Mouse (Mus musculus) lung, postnatal 25 days (tissue): ENCODE data around the gene Slc9a3r1.

Experiments
- DNase-seq: peaks from one replicate; pipeline ENCODE4 v3.0.0; 2022; ENCODE audit warnings: low spot score

The Slc9a3r1 gene

DNA sequence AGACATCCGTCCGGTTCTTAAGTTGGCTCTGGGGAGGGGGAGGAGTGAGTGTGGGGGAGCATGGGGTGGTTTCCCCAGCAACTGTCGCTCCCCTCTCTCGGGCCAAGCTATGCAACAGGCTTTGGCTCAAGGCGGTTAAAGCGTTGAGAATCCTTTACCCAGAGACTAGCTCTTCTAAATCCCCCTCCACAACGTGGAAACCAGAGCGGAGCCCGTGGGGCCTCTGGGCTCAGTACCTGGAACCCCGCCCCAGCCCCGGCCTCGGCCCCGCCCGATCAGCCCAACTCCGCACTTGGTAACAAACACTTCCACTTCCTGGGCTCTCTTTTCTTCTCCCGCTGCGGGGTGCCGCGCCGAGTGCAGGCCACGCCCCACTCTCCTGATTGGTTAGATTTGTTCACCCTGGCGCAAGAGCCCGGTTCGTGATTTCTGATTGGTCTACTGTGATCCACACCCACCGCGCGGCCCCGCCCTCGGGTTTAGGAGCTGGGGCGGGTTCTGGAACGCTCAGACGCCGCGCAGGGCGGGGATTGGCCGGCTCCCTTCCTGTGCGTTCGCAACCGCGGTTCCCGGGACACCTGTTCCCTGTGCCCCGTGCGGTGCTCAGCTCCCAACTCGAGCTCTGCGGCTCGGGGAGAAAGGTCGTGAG is at the start of gene Slc9a3r1:
Slc9a3r1 (plus strand) TSS at position 510 of the 649 bp plus-strand sequence.
- peak; percentile 99 for DNase-seq

DNA sequence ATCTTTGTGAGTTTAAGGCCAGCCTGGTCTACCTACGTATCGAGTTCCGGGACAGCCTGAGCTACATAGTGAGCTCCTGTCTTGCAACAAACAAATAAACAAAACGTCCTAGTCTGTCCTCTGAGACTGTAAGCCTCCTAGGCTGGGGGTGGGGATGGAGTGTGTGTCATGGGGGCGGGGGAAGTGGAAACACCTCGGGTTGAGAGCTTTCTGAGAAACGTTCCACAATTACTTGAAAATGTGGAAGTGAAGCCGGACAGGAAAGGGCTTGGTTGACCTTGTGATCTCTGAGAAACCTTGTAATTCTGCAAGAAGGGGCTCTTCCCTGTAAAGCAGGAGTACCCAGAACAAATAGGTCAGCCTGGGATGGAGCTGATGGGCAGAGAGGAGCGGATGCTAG is 43.7 kb upstream of the Slc9a3r1 start:
- no peak for DNase-seq

- DNase-seq, result no peak
Measured at GRCm38 (mm10) chr11:115128483-115128882, 34.7 kb upstream of the Slc9a3r1 start.

DNA sequence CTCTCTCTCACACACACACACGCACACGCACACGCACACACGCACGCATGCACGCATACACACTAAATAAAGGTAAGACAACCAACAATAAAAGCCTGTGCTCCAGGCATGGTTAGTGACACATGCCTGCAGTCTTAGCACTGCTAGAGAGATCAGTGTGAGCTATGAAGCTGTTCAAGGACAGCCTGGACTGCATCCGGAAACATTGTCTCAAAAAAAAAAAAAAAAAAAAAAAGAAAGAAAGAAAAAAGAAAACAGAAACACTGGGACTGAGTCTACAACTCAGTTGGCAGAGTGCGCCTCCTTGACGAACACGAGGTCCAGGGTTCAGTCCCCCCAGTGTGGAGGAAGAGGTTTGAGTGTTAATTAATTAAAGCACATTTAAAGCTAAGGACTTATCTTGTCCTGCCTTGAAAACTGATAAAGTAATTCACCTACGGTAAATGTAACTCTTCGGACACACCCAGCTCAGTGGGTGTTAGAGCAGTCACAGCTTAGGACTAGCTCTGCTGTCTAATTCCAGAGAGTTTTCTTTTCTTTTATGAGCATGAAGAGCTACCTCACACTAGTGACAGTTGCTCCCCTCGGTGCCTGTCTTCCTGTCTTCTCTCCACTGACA is 33.5 kb upstream of the Slc9a3r1 start:
- no peak for DNase-seq

- DNase-seq, result no peak
Measured at GRCm38 (mm10) chr11:115131768-115132381, 31.3 kb upstream of the Slc9a3r1 start.

GRCm38 (mm10) chr11:115133800-115134199 is 29.3 kb upstream of the Slc9a3r1 start, which contains the start of gene Cd300lf:
Cd300lf (minus strand) TSS chr11:115133992.
- DNase-seq, result peak; percentile 60

GRCm38 (mm10) chr11:115138597-115139262 is 24.4 kb upstream of the Slc9a3r1 start:
- no peak for DNase-seq

DNA sequence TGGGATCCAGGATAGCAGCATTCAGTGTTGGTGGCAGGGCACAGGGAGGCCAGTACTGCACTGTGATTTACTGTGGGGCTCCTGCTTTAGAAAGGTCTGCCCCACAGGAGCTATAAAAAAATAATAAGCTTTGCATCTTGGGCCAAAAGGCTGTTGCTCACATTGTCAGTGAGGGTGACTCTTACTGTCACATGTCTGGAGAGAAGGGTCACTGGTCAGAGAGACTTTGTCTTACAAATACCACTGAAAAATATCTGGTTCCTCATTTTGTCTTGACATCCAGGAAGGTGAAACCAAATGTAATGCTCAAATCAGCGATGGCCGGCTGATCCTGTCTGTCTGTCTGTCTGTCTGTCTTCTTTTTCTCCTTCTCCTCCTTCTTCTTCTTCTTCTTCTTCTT is 21.2 kb upstream of the Slc9a3r1 start:
- DNase-seq, result no peak

DNA sequence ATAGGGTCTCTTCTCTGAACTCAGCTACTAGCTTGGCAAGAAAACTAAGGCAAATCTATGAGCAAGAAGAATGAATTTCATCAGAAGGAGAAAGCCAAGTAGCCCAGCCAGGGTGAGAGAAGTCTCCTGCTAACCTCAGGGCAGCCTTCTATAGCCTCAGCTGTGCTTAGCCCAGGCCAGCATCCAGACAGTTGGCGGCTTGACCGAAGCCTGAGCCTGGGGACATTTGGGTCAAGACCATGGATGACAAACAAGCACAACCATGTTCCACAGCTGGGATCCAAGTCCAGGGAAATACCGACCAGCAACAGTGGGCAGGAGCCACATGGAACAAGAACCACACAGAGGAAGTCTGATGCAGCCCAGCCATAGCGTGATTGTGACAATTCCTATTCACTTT is 15.3 kb upstream of the Slc9a3r1 start:
- DNase-seq, result no peak

GRCm38 (mm10) chr11:115150741-115151254 is 12.3 kb upstream of the Slc9a3r1 start:
- no peak for DNase-seq

DNA sequence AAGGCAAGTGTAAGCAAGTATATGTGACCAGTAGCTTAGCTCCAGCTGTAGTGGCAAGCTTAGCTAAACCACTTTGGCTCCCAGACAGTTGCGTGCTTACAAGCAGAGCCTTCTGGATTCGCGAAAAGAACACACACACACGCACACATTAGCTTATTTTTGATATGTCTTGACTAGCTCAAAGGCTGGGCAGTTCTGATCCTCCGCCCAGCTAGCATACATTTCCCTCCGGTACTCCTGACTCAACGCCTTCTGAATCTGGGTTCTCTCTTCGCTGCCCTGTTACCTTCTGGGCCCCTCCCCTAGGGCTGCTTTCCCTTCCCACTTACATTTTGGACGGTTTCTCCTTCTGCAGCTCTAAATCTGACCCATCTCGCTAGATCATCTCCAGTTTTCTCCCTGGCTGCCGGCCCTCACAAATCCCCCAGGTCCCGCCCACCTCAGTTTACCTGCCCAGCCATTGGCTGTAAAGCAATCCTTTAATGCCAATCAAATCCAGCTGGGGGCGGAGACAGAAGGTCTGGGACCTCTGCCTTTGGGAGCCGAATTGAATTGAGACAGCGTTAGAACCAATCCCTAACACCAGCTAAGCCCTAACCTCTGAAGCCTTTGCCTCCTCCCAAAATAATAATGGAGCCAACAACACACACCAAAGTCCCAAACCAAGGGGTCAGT is 11.2 kb upstream of the Slc9a3r1 start:
- DNase-seq, result no peak

DNA sequence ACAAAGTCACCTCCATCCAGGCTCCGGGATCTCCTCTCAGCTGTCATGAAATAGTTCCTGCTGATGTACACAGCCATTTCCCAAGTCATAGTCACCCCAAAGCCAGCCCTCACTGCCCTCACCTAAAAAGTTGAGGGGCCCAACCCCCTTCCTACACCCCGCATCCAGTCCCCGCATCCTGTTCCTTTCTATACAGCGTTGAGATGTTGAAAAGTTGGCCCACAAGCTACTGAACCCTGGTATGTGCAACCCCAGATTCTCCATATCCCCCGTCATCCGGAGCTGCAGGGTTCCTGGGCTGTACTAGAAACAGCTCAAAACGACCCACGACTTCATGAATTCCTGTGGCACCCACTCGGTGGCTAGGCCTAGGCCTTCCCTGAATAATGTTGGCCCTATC is 10.1 kb upstream of the Slc9a3r1 start:
- no peak for DNase-seq

- DNase-seq, result peak; percentile 85
Measured at GRCm38 (mm10) chr11:115153699-115154292, 9.3 kb upstream of the Slc9a3r1 start.

DNA sequence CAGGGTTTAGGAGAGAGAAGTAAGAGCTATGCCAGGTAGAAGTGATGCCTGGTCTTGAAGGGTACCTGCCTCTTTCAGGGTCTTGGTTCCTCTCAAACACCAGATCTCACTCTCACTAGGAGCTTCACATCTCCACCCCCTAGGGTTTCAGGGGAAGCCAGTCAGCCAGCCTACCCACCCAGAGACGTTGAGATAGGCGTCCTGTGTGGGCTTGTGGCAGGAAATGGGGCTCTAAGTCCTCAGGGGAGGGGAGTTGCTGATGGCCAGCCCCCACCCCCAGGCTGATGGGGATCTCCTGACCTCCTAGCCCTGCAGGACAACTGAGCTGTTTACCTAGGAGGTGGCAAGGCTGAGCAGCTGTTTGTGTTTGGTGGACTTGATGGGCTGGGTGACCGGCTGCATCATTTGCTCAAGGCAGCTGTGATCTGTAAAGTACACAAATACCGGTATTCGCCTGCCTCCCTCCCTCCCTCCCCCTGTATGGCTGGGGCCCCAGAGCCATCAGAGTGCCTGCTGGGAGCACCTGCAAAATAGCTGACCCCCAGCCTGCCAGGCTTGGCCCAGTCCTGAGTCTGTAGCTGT is 8.0 kb upstream of the Slc9a3r1 start:
- DNase-seq, result no peak

DNA sequence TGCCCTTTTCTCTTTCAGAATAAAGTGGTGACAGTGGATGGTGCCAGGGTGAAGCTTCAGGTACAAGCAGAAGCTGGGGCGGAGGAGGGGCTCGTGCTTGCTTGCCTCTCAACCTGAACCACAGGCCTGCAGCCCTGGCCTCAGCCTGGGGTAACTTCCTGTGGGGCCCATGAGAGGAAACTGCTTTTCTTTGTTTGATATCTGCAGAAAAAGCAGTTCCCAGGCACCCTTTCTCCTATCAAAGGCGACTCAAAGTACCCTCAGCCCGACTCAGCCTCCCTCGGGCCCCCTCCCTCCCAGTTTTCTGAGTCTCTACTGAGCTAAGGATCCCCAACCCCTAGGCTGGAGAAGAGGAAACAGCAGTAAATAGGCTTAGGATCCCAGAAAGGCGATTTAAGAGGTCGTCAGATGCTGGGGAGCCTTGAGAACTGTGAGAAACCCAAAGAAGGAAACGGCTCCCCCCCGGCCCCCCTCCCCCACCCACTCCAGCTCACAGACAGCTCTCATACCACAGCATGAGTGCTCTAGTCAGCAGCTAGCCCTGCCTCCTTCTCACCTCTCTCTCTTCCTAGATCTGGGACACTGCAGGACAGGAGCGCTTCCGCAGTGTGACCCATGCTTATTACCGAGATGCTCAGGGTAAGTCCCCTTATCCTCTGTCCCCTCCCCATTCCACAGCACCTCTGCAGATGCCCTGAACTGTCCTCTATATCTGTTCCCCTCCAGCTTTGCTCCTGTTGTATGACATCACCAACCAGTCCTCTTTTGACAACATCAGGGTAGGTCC is 5.0 kb upstream of the Slc9a3r1 start:
- DNase-seq, result no peak

- peak; percentile 90 for DNase-seq
Measured at GRCm38 (mm10) chr11:115160016-115160797, 2.9 kb upstream of the Slc9a3r1 start.

GRCm38 (mm10) chr11:115160883-115161577 is 2.1 kb upstream of the Slc9a3r1 start:
- peak; percentile 75 for DNase-seq

- DNase-seq, result no peak
Measured at GRCm38 (mm10) chr11:115161578-115162204, 1.4 kb upstream of the Slc9a3r1 start.

- DNase-seq, result no peak
Measured at GRCm38 (mm10) chr11:115162205-115162601, 938 bp upstream of the Slc9a3r1 start.
